Mouse (Mus musculus) lung, postnatal 14 days (tissue): ENCODE results near the gene Tkt.
"Not testable (repeated sequence)": the region's sequence is repeated elsewhere in the genome, so short reads cannot be mapped to it uniquely, and the experiment has no call there.

Experiments
- DNase-seq: peaks from one replicate; pipeline ENCODE4 v3.0.0; 2021

Gene Tkt

DNA sequence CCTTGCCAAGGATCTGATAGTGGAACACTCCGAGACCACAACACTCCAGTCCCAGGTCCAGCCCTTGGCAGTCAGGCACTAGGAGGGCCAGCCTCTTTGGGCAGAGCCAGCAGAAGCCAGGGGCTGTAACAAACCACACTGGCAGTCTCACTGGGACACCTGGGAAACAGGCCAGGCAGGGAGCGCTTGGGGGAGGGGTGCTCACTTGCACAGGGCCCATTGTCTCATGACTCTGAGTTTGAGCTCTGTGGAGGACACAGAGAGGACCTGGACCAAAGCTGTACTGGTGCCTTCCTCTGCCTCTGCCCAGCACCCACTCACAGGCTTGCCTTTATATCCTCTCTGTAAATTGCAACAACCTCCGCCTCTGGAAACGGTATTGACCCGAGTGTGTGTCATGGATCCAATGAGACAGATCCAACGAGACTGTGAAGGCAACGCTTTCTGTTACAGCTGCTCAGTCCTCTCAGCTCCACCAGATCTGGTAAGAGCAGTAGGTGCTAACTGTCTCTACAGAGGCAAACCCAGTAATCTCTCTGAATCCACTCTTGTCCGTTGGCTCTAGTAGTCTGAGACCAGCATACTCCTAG, at the start of gene Tkt:
TSS of gene Tkt (plus strand) at position 229 of the 590 bp plus-strand sequence.
- peak; percentile 65 for DNase-seq

DNA sequence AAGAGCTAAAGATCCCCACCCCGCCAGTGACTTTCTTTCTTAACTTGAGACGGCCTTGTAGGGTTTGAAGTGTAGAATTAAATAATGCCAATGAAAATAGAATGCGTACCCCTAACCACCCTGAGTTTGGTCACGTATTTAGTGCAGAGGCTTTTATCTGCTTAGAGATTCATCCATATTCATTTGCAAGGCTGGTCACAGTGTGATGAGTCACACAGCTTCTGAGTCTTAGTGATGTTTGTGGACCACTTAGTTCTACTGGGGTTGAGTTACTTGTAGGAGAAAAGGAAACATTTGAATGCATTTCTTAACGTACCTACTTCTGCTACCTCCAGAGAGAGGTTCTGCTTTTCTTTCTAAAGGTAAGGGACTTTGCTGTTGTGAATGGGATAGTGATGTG, 43.2 kb upstream of the Tkt start:
- no peak for DNase-seq

- no peak for DNase-seq
Observed at GRCm38 (mm10) chr14:30510214-30510763, 37.9 kb upstream of the Tkt start.

DNA sequence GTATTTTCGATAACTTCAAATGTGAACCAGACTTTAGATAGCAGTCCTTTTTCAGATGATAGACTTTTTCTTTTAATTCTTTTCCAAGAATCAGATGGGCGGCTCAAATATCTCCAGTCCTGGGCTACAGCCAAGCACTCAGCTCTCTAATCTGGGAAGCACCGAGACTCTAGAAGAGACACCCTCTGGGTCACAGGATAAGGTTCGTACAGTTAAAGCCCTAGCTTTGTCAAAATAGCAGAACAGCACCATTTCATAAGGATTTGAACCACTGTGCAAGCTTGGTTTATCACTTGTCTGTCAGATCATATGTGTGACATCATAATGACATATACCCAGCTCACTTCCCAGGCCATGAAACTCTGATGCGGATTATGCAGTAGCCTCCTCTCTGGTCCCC, 35.3 kb upstream of the Tkt start:
- no peak for DNase-seq

DNA sequence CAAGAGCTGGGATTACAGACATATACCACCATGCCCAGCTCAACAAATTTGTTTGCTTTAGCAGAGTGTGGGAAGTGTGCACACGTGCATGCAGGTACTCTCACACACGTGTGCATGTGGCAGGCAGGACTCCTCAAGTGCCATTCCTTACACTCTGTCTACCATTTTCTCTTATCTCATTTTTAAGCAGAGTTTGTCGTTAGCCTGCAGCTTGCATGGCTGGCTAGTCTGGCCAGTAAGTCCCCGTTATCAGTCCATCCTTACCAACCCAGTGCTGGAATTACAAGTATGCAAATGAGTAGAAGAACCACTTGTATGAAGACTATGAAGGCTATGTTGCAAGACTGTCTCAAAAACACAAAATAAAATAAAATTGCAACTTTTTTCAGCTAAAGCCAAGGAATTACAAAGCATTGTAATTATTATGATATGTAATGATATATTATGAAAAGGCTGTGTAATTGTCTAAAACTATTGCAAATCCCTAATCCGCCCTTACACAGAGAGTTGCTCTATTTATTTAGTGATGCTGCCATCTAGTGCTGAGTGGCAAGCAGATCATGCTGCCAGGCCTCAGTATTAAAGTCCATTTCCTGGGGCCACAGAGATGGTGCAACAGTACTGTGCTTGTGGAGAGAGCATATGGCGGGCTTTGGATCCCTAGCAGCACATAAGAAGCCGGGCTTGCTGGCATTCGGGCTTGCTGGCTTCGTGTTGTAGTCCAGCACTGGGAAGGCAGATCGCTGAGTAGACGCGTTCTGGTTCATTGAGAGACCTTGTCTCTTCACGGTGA, 32.0 kb upstream of the Tkt start:
- DNase-seq, result no peak

DNA sequence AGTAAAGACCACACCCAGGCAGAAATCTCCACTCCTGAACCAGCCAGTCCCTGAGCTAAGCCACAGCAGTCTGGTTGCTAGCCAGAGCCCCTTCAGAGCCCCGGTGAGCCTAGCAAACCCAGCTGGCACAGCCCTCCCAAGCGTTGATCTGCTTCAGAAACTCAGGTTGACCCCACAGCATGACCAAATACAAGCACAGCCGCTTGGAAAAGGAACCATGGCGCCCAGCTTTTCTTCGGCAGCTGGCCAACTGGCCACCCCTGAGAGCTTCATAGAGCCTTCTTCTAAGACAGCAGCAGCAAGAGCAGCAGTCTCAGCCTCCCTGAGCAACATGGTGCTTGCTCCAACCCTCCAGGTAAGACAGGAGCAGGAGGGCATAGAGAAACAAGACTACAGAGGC, 28.8 kb upstream of the Tkt start:
- peak; percentile 22 for DNase-seq

DNA sequence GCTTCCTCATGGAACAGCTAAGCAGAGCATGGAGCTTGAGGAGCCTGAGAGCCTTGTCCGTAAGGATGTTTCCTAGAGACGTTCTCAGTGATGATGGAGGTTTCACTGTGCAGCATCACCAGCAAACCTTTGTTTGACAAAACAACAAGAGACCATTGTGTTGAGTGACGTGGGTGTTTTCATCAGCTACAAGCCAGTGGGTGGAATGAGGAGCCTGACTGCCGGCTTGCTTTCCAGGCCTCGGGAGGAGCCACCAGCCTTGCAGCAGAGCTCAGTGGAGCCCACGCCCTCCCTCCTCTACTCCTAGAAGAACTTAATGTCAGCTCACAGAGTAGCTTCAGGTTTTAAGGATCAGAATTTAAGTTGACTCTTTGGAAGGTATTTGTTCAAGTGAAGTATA, 24.8 kb upstream of the Tkt start:
- DNase-seq, result no peak

DNA sequence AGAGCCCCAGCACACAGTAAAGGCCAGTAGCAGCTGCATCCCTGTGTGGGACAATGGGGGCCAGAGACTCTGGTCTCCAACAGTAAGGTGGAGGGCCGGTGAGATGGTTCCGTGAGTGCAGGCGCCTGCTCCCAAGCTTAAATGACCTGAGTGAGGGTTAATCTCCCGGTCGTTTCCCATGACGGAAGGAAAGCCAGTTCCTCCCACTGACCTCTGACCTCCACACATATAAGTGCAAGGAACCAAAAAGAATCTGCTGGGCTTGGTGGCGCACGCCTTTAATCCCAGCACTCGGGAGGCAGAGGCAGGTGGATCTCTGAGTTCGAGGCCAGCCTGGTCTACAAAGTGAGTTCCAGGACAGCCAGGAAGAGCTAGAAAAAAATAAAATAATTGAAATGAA, 19.8 kb upstream of the Tkt start:
- no peak for DNase-seq

DNA sequence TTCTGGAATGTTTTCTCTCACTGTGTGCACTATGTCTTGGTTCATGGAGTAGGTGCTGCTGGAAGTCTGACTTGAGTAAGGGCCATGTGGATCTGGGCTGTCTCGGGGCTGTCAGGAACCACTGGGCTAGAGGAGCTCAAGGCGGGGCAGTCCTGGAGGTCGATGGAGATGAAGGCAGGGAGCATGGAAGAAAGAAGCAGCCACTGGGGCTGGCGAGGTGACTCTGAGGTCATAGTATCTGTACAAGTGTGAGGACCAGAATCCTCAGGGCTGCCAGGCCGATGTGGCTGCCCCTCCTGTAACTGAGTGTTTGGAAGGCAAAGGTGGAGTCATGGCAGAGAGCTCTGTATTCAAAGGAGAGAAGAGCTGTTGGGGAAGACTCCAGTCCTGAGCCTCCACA, 19.2 kb upstream of the Tkt start:
- DNase-seq, result no peak

DNA sequence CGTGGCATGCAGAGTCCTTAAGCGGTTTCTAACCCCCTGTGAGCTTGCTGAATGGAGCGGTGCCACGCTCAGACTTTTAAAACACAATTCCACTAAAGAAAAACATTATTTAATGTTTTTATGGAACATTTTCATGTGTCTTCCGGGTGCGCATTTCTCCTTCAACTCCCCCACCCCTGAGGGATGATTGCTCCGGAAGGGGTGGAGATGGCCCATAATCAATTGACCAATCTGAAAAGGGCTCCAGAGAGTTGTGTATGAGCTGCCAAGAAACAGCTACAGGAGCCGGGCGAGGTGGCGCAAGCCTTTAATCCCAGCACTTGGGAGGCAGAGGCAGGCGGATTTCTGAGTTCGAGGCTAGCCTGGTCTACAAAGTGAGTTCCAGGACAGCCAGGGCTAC, 18.7 kb upstream of the Tkt start:
- DNase-seq, result no peak

- no peak for DNase-seq
Observed at GRCm38 (mm10) chr14:30530726-30531269, 17.4 kb upstream of the Tkt start.

- DNase-seq, result no peak
Observed at GRCm38 (mm10) chr14:30531431-30531830, 16.7 kb upstream of the Tkt start.

GRCm38 (mm10) chr14:30531896-30532295, 16.3 kb upstream of the Tkt start:
- DNase-seq, result no peak

DNA sequence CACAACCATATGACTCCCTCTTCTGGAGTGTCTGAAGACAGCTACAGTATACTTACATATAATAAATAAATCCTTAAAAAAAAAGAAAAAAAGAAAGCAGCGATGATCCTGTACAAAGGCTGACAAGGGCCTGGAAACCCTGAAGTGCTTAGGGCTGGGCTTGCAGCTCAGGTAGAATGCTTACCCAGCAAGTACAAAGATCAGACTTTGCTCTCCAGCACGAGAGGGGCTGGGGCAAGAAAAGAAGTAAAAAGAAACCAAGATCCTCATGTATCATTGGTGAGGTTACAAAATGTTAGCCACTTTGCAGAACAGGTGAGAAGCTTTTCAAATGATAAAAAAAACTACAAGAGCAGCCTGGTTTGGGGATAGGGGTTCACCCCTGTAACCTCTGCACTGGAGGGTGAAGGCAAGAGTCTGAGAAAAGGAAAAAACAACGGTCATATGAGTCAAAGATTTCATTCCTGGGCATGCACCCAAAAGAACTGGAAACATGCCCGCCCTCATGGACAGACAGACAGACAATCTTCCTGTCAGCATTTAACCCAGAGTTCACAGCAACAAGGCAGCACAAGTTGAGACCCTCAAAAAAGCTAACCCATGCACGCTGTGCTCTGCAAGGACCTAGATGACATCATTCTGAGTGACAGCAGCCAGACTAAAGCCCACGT, 14.2 kb upstream of the Tkt start:
- DNase-seq, result no peak

- DNase-seq, result no peak
Observed at GRCm38 (mm10) chr14:30541541-30541940, 6.6 kb upstream of the Tkt start.

DNA sequence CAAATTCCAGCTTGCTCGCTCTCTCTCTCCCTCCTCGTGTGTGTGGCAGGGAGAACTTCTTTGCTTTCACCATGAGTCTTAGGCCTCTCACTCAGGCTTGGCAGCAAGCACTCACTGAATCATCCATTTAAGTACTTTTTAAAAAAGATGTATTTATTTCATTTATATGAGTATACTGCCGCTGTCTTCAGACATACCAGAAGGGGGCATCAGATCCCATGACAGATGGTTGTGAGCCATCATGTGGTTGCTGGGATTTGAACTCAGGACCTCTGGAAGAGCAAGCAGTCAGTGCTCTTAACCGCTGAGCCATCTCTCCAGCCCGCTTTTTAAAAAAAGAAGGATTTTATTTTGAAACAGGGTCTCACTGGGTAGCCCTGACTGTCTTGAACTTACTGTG, 4.8 kb upstream of the Tkt start:
- not testable (repeated sequence) for DNase-seq

DNA sequence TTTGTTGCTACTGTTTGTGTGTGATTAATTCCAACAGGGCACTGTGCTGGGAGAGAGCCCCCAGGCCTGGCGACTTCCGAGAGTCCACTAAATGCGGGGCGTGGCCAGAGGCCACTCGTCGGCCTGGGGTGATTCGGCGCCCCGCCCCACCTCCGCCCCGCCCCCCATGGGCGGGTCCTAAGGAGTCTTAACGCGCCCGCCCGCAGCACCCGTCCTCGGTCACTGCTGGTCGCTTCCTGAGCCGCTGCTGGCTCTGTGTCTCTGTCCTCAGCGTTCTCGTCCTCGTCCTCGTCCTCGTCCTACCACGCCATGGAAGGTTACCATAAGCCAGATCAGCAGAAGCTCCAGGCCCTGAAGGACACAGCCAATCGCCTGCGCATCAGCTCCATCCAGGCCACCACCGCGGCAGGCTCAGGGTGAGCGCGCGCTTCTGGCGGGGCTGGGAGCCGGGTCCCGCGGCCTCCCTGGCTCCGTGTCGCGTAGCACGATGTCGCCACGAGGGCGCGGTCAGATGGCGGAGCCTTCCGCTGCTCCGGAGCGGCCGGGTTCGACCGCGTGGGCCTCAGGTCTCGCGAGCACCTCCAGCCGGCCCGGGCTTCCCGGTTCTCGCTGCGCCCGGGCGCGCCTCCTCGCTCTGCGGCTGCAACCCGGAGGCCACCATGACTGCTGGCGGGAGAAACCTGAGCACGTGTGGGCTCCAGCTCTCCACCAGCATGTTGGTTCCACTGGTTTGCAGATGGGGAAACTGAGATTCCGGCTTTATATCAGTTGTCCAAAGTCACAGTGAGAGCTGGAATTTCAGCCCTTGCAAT, 1.0 kb downstream of the Tkt start:
- DNase-seq, result peak; percentile 98

GRCm38 (mm10) chr14:30549777-30550149, 1.6 kb downstream of the Tkt start:
- no peak for DNase-seq

- DNase-seq, result no peak
Observed at GRCm38 (mm10) chr14:30550232-30551070, 2.3 kb downstream of the Tkt start.

GRCm38 (mm10) chr14:30551509-30551908, 3.4 kb downstream of the Tkt start:
- no peak for DNase-seq

DNA sequence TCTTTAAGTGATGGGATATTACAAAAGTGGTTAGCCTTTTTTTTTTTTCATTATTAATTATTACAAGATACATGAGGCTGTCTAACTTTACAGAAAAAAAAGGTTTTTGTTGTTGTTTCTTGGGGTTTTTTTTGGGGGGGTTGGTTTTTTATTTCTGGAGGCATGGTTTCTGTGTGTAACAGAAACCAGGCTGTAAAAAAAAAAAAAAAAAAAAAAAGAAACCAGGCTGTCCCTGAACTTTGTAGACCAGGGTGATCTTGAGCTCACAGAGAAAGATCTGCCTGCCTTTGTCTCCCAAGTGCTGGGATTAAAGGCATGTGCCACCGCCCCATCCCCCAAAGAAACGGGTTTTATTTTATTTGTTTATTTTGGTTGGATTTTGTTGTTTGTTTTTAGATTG, 3.8 kb downstream of the Tkt start:
- DNase-seq, result no peak

DNA sequence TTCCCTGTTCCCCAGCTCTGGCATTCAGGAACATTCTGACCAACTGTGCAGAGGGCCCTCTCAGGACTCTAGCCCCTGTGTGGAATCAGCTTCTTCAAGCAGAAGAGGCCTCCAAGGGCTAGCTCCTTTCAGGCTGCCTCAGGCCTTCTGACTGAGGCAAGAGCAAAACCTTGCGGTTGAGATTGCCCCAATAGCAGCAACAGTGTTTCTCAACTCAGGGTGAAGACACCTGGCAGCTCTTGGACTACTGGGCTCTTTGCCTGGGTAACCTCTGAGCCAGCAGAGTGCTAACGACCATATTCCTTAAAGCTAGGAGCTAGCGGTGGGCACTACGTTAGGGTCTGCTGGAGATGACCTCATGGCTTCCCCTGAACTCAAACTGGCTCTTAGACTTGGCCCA, 5.0 kb downstream of the Tkt start:
- no peak for DNase-seq
